Mouse (Mus musculus): Measurements from ENCODE around the gene Epha6. TPM values are rescaled to one million over a fixed set of nuclear protein-coding genes. Genes with fewer than 3 reads are reported as not detected.
"Not testable (repeated sequence)": the region's sequence is repeated elsewhere in the genome, so short reads cannot be mapped to it uniquely, and the experiment has no call there.

Epha6 gene
- polyA plus RNA-seq, 1 experiment from 2014 or later: 0.33 TPM

DNA sequence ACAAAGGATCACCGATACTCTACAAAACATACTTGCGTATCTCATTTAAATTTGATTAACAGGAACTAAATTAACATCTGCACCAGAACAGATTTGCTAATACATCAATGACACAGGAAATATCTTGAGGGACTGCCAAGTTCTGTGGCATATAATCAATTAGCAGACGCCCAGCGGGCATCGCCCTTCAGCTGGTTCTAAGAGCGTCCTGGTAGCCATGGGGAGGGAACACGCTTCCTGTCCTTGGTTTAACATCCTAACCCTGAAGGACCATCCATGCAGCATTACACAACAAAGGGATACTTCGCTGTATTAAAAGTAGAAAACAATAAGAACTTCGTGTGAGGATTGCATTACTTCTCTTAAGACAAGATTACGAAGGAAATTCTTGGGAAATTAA lies 769.0 kb downstream of the Epha6 start:
- no peaks in the 10 kb centered on the region for H3K27me3 ChIP-seq (ENCODE audit: control insufficient read depth, insufficient read depth, low read length)
- no peaks in the 10 kb centered on the region for H3K9me3 ChIP-seq (ENCODE audit: control insufficient read depth, low read length)
- H3K27ac ChIP-seq (replicated peaks; ENCODE audit: low read depth, low read length): no peak overlapping the region
- H3K4me1 ChIP-seq (ENCODE audit: control insufficient read depth, insufficient read depth, low read length): no peaks in the 10 kb centered on the region
- WGBS: 90% methylated on average over 10 of the region's 10 CpGs
- no peak overlapping the region for H3K9ac ChIP-seq (ENCODE audit: low read length)
- ATAC-seq (ENCODE audit: insufficient number of reproducible peaks, low FRiP score, low TSS enrichment, low read depth) (no peak), DNase-seq (ENCODE audit: low spot score) (no peak)
- no peak overlapping the region for H3K4me2 ChIP-seq (ENCODE audit: low read depth, severe bottlenecking)
- H3K4me3 ChIP-seq (ENCODE audit: low read depth, low read length): no peak overlapping the region
- H3K36me3 ChIP-seq (ENCODE audit: control insufficient read depth, insufficient read depth, low read length): no peaks in the 10 kb centered on the region

DNA sequence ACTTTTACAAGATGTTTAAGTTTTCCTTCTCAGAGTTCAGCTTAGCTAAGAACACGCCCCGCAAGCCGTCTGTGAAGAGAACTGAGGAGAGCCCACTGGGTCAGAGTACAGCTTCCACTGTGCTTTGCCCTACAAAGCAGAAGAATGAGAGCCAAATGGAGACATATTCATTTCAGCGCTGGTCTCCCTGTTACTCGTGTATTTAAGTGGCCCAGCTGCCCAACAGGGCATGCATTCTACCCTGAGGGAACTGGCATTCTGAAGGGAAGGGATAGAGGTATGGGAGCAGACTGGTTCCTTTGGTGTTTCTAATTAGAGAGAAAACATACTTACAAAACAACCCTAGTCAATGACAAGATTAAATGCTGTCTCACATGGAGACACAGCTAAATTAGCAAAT lies 772.9 kb downstream of the Epha6 start:
- 69% methylated on average over 5 of the region's 5 CpGs for WGBS
- Histone ChIP-seq H3K27ac (replicated peaks; ENCODE audit: low read depth, low read length) (no peak overlapping the region), H3K4me2 (ENCODE audit: low read depth, severe bottlenecking) (no peak overlapping the region), H3K27me3 (ENCODE audit: control insufficient read depth, insufficient read depth, low read length) (no peaks in the 10 kb centered on the region), H3K4me3 (ENCODE audit: low read depth, low read length) (no peak overlapping the region), H3K9me3 (ENCODE audit: control insufficient read depth, low read length) (no peaks in the 10 kb centered on the region), H3K9ac (ENCODE audit: low read length) (no peak overlapping the region), H3K4me1 (ENCODE audit: control insufficient read depth, insufficient read depth, low read length) (no peaks in the 10 kb centered on the region), H3K36me3 (ENCODE audit: control insufficient read depth, insufficient read depth, low read length) (no peaks in the 10 kb centered on the region)
- ATAC-seq (ENCODE audit: insufficient number of reproducible peaks, low FRiP score, low TSS enrichment, low read depth) (no peak), DNase-seq (ENCODE audit: low spot score) (no peak)

DNA sequence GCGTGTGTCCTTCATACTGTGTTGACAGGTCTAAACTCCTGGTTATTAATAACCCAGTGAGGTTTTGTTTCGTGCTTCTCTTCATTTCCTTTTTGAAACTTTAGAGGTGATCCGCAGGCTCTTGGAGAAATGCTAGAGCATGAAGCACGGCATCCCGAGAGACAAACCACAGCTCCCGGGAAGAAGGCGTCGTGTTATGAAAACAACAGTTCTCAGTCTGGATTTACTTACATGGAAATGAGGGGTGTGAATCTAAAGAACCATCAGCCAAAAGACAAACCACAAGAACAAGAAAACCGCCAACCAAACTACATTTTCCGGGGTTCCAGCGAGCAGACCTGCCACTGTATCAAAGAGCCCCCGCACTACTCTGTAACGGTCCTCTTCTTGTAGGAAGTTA lies 775.7 kb downstream of the Epha6 start:
- no peaks in the 10 kb centered on the region for H3K27me3 ChIP-seq (ENCODE audit: control insufficient read depth, insufficient read depth, low read length)
- no peak for DNase-seq (ENCODE audit: low spot score)
- no peak overlapping the region for H3K4me3 ChIP-seq (ENCODE audit: low read depth, low read length)
- no peaks in the 10 kb centered on the region for H3K4me1 ChIP-seq (ENCODE audit: control insufficient read depth, insufficient read depth, low read length)
- no peaks in the 10 kb centered on the region for H3K9me3 ChIP-seq (ENCODE audit: control insufficient read depth, low read length)
- WGBS: 87% methylated on average over 13 of the region's 13 CpGs
- H3K36me3 ChIP-seq (ENCODE audit: control insufficient read depth, insufficient read depth, low read length): no peaks in the 10 kb centered on the region
- no peak overlapping the region for H3K27ac ChIP-seq (replicated peaks; ENCODE audit: low read depth, low read length)
- no peak for ATAC-seq (ENCODE audit: insufficient number of reproducible peaks, low FRiP score, low TSS enrichment, low read depth)
- no peak overlapping the region for H3K4me2 ChIP-seq (ENCODE audit: low read depth, severe bottlenecking)
- no peak overlapping the region for H3K9ac ChIP-seq (ENCODE audit: low read length)

DNA sequence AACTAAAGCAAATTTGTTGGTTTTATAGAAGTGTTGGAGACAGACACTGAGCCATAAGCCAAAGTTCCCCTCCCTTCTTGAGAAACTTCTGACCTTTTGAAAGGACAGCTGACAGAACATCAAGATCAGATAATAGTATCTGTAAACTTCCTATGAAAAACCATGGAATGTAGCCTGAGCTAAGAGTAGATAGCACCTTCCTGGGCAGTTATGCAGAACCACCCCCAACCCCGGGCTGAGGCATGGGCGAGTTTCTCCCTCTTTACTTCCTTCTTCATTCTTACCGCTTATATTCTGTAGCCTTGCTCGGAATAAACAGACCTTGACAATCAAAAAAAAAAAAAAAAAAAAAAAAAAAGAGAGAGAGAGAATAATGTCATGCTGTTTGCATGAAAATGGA lies 805.5 kb downstream of the Epha6 start:
- H3K4me1 ChIP-seq (ENCODE audit: control insufficient read depth, insufficient read depth, low read length); ATAC-seq (ENCODE audit: insufficient number of reproducible peaks, low FRiP score, low TSS enrichment, low read depth); DNase-seq (ENCODE audit: low spot score); H3K9me3 ChIP-seq (ENCODE audit: control insufficient read depth, low read length); H3K27ac ChIP-seq (replicated peaks; ENCODE audit: low read depth, low read length); H3K27me3 ChIP-seq (ENCODE audit: control insufficient read depth, insufficient read depth, low read length); H3K9ac ChIP-seq (ENCODE audit: low read length); H3K4me3 ChIP-seq (ENCODE audit: low read depth, low read length); H3K4me2 ChIP-seq (ENCODE audit: low read depth, severe bottlenecking); H3K36me3 ChIP-seq (ENCODE audit: control insufficient read depth, insufficient read depth, low read length): not testable (repeated sequence)
- 90% methylated on average over 4 of the region's 4 CpGs for WGBS

DNA sequence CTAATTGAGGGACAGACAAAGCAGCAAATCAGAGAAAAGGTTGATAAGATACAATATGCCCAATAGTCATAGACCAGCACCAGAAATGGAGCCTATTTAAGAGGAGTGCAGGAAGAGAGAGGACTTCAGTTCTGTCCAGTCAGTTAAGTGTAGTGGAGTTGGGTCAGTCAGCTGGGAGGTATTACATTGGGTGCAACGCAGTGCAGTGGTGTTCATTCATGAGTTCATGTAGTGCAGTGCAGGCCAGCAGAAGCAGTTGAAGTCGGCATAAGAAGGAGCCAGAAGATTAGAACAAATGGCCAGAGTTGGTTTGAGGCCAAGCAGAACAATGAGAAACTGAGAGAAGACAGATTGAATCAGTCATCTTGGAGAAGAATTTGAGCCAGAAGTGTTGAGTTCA lies 833.0 kb downstream of the Epha6 start:
- WGBS: 93% methylated on average over 2 of the region's 2 CpGs
- Histone ChIP-seq H3K4me1 (ENCODE audit: control insufficient read depth, insufficient read depth, low read length) (no peaks in the 10 kb centered on the region), H3K36me3 (ENCODE audit: control insufficient read depth, insufficient read depth, low read length) (no peaks in the 10 kb centered on the region), H3K9me3 (ENCODE audit: control insufficient read depth, low read length) (no peaks in the 10 kb centered on the region), H3K27ac (replicated peaks; ENCODE audit: low read depth, low read length) (no peak overlapping the region), H3K27me3 (ENCODE audit: control insufficient read depth, insufficient read depth, low read length) (no peaks in the 10 kb centered on the region), H3K4me3 (ENCODE audit: low read depth, low read length) (no peak overlapping the region), H3K9ac (ENCODE audit: low read length) (no peak overlapping the region), H3K4me2 (ENCODE audit: low read depth, severe bottlenecking) (no peak overlapping the region)
- no peak for ATAC-seq (ENCODE audit: insufficient number of reproducible peaks, low FRiP score, low TSS enrichment, low read depth)
- no peak for DNase-seq (ENCODE audit: low spot score)

DNA sequence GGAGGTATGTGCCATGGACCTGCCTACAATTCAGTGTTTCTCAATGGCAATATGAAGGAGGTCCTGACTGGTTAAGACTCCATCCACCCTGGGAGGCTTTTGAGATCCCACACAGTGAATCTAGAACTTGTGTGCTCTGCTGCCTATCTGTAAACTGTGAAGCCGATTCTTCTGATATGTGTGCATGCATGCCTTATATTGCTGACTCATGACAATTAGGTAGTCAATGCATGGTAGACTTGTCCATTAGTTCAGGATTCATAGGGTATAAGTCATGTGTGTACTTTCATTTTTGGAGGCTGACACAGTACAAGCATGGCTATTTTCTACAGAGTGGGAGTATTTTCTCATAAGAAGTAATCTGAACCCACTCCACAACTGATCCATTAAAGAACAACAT lies 834.9 kb downstream of the Epha6 start:
- 97% methylated on average over 1 of the region's 1 CpGs for WGBS
- Histone ChIP-seq H3K9me3 (ENCODE audit: control insufficient read depth, low read length) (no peaks in the 10 kb centered on the region), H3K27me3 (ENCODE audit: control insufficient read depth, insufficient read depth, low read length) (no peaks in the 10 kb centered on the region), H3K4me2 (ENCODE audit: low read depth, severe bottlenecking) (no peak overlapping the region), H3K9ac (ENCODE audit: low read length) (no peak overlapping the region), H3K4me1 (ENCODE audit: control insufficient read depth, insufficient read depth, low read length) (no peaks in the 10 kb centered on the region), H3K36me3 (ENCODE audit: control insufficient read depth, insufficient read depth, low read length) (no peaks in the 10 kb centered on the region), H3K4me3 (ENCODE audit: low read depth, low read length) (no peak overlapping the region), H3K27ac (replicated peaks; ENCODE audit: low read depth, low read length) (no peak overlapping the region)
- no peak for DNase-seq (ENCODE audit: low spot score)
- ATAC-seq (ENCODE audit: insufficient number of reproducible peaks, low FRiP score, low TSS enrichment, low read depth): no peak

DNA sequence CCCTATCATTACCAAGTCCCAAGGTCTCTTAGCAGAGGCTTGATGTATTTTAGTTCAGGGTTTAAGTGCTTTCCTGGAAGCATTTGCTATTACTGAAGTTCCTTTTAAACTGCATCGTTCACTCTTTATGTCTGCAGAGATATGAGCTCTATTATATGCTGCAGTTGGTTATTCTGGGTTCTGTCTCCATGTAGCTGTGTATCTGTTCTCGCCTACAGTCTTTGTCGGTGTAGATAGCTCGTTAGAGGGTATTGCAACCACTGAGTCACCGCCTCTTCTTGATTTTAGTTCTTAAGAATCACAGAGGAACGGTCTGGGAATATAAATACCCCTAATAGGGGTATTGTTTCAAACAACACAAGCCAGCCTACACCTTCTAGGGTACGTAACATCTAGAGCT lies 835.4 kb downstream of the Epha6 start:
- no peak for ATAC-seq (ENCODE audit: insufficient number of reproducible peaks, low FRiP score, low TSS enrichment, low read depth)
- 85% methylated on average over 7 of the region's 7 CpGs for WGBS
- no peak overlapping the region for H3K4me2 ChIP-seq (ENCODE audit: low read depth, severe bottlenecking)
- H3K9ac ChIP-seq (ENCODE audit: low read length): no peak overlapping the region
- H3K4me1 ChIP-seq (ENCODE audit: control insufficient read depth, insufficient read depth, low read length): no peaks in the 10 kb centered on the region
- H3K36me3 ChIP-seq (ENCODE audit: control insufficient read depth, insufficient read depth, low read length): no peaks in the 10 kb centered on the region
- H3K27me3 ChIP-seq (ENCODE audit: control insufficient read depth, insufficient read depth, low read length): no peaks in the 10 kb centered on the region
- H3K9me3 ChIP-seq (ENCODE audit: control insufficient read depth, low read length): no peaks in the 10 kb centered on the region
- H3K4me3 ChIP-seq (ENCODE audit: low read depth, low read length): no peak overlapping the region
- H3K27ac ChIP-seq (replicated peaks; ENCODE audit: low read depth, low read length): no peak overlapping the region
- no peak for DNase-seq (ENCODE audit: low spot score)

DNA sequence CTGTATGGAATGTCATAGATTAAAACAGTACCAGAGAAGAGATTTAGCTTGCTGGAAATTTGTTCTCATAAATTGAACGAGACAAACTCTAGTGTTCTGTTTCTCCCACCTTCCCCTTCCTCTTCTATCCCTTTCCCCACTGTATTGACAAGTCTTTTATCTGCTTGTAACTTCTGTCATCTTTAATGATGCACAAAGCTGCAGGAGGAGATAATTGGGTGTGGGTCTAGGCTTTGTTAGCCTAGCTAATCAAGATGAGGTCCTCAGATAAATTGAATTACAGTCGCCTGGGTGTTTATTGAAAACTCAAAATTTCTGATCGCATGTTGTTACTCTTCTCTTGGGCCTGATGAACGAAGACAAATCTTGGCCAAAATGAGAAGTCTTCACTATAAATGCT lies 844.5 kb downstream of the Epha6 start:
- WGBS: 86% methylated on average over 4 of the region's 4 CpGs
- H3K4me3 ChIP-seq (ENCODE audit: low read depth, low read length): no peak overlapping the region
- H3K4me1 ChIP-seq (ENCODE audit: control insufficient read depth, insufficient read depth, low read length): no peaks in the 10 kb centered on the region
- DNase-seq (ENCODE audit: low spot score) (no peak), ATAC-seq (ENCODE audit: insufficient number of reproducible peaks, low FRiP score, low TSS enrichment, low read depth) (no peak)
- no peaks in the 10 kb centered on the region for H3K36me3 ChIP-seq (ENCODE audit: control insufficient read depth, insufficient read depth, low read length)
- no peak overlapping the region for H3K9ac ChIP-seq (ENCODE audit: low read length)
- H3K9me3 ChIP-seq (ENCODE audit: control insufficient read depth, low read length): no peaks in the 10 kb centered on the region
- H3K27me3 ChIP-seq (ENCODE audit: control insufficient read depth, insufficient read depth, low read length): no peaks in the 10 kb centered on the region
- H3K27ac ChIP-seq (replicated peaks; ENCODE audit: low read depth, low read length): no peak overlapping the region
- no peak overlapping the region for H3K4me2 ChIP-seq (ENCODE audit: low read depth, severe bottlenecking)

DNA sequence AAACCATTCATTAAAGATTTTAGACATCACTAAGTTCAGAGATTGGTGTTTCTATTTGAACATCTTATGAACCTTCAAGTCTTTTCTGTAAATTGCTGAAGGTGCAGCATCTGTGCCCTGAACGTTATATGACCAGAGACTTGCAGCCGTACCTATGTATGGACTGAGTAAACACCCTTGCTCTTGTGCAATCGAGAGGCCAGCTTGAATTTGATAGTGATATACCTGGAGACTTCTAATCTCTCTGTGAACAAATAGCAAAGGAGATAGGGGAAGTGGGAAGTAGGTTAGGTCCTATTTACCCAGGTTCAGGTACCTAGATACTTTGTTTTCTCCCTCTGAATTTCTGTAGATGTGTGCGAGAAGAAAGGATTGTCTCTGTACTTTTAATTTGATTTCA lies 854.4 kb downstream of the Epha6 start:
- Histone ChIP-seq H3K36me3 (ENCODE audit: control insufficient read depth, insufficient read depth, low read length) (no peaks in the 10 kb centered on the region), H3K27ac (replicated peaks; ENCODE audit: low read depth, low read length) (no peak overlapping the region), H3K9ac (ENCODE audit: low read length) (no peak overlapping the region), H3K4me3 (ENCODE audit: low read depth, low read length) (no peak overlapping the region), H3K4me2 (ENCODE audit: low read depth, severe bottlenecking) (no peak overlapping the region), H3K9me3 (ENCODE audit: control insufficient read depth, low read length) (no peaks in the 10 kb centered on the region), H3K27me3 (ENCODE audit: control insufficient read depth, insufficient read depth, low read length) (no peaks in the 10 kb centered on the region), H3K4me1 (ENCODE audit: control insufficient read depth, insufficient read depth, low read length) (no peaks in the 10 kb centered on the region)
- ATAC-seq (ENCODE audit: insufficient number of reproducible peaks, low FRiP score, low TSS enrichment, low read depth) (no peak), DNase-seq (ENCODE audit: low spot score) (no peak)
- 83% methylated on average over 4 of the region's 4 CpGs for WGBS

Data from limb, embryonic 11.5 days (tissue).